Mouse (Mus musculus) retina, postnatal 7 days (tissue): ENCODE results near the gene Slc16a9.
A peak's percentile ranks its signal among the peaks of the same experiment; 100 is the strongest.

Experiments
- DNase-seq: peaks from one replicate; pipeline ENCODE4 v3.0.0-alpha.2; 2012; ENCODE audit warnings: low read depth, low spot score

Gene Slc16a9

GRCm38 (mm10) chr10:70299653-70300052, 54.8 kb downstream of the Slc16a9 start:
- no peak for DNase-seq

GRCm38 (mm10) chr10:70301190-70301589, 56.3 kb downstream of the Slc16a9 start:
- no peak for DNase-seq

GRCm38 (mm10) chr10:70303203-70303602, 58.3 kb downstream of the Slc16a9 start:
- no peak for DNase-seq

GRCm38 (mm10) chr10:70305683-70306082, 60.8 kb downstream of the Slc16a9 start:
- DNase-seq: no peak

- no peak for DNase-seq
Measured at GRCm38 (mm10) chr10:70309416-70309815, 64.5 kb downstream of the Slc16a9 start.

- DNase-seq: no peak
Measured at GRCm38 (mm10) chr10:70310646-70311045, 65.7 kb downstream of the Slc16a9 start.

- no peak for DNase-seq
Measured at GRCm38 (mm10) chr10:70315895-70316294, 71.0 kb downstream of the Slc16a9 start.

GRCm38 (mm10) chr10:70316856-70317255, 72.0 kb downstream of the Slc16a9 start:
- DNase-seq: no peak

GRCm38 (mm10) chr10:70317394-70317965, 72.6 kb downstream of the Slc16a9 start:
- no peak for DNase-seq

GRCm38 (mm10) chr10:70318630-70319029, 73.7 kb downstream of the Slc16a9 start:
- peak; percentile 80 for DNase-seq

- DNase-seq: no peak
Measured at GRCm38 (mm10) chr10:70325518-70325917, 80.6 kb downstream of the Slc16a9 start.

- DNase-seq: no peak
Measured at GRCm38 (mm10) chr10:70327331-70327730, 82.4 kb downstream of the Slc16a9 start.

- DNase-seq: no peak
Measured at GRCm38 (mm10) chr10:70328139-70328538, 83.2 kb downstream of the Slc16a9 start.
